Mouse (Mus musculus) T-helper 1 cell (primary cell): ENCODE measurements around the gene P2rx3.

Source experiments
- in situ Hi-C: fragments of 300-600 bp; cut with MboI, MseI; formaldehyde crosslinking; loops from one replicate; pipeline ENCODE4 v1.15.1; 2025; ENCODE audit warnings: high pct_unique_total_duplicates

P2rx3 gene

GRCm38 (mm10) chr2:84999486-85000181 is 37.6 kb downstream of the P2rx3 start:
- in situ Hi-C loops, result loop anchor here (25.0 kb wide), 1 partner anchor 1738 kb away; the partner anchor contains the start of gene Olfr1089

GRCm38 (mm10) chr2:84996376-84996775 is 40.9 kb downstream of the P2rx3 start:
- in situ Hi-C loops, result loop anchor here (25.0 kb wide), 1 partner anchor 1741 kb away; the partner anchor contains the start of gene Olfr1089

GRCm38 (mm10) chr2:84987930-84988329 is 49.3 kb downstream of the P2rx3 start, which contains the start of gene Prg3:
TSS of gene Prg3 (plus strand) at chr2:84988215.
- in situ Hi-C loops, result loop anchor here (25.0 kb wide), 1 partner anchor 1749 kb away; the partner anchor contains the start of gene Olfr1089

GRCm38 (mm10) chr2:84980188-84980587 is 57.1 kb downstream of the P2rx3 start, which contains the start of gene Prg2:
TSS of gene Prg2 (plus strand) at chr2:84980461.
- in situ Hi-C loops, result loop anchor here (25.0 kb wide), 1 partner anchor 1757 kb away; the partner anchor contains the start of gene Olfr1089

- in situ Hi-C loops, result loop anchor here (25.0 kb wide), 1 partner anchor 1762 kb away; the partner anchor contains the start of gene Olfr1089
Measured at GRCm38 (mm10) chr2:84975580-84975979, 61.7 kb downstream of the P2rx3 start.

- in situ Hi-C loops, result no loop called here
Measured at GRCm38 (mm10) chr2:84967318-84967991, 69.8 kb downstream of the P2rx3 start.

GRCm38 (mm10) chr2:84964111-84964801 is 73.0 kb downstream of the P2rx3 start:
- in situ Hi-C loops, result no loop called here

- in situ Hi-C loops, result no loop called here
Measured at GRCm38 (mm10) chr2:84962906-84963507, 74.3 kb downstream of the P2rx3 start.

GRCm38 (mm10) chr2:84961901-84962300 is 75.4 kb downstream of the P2rx3 start:
- in situ Hi-C loops, result no loop called here

GRCm38 (mm10) chr2:84961300-84961699 is 76.0 kb downstream of the P2rx3 start:
- in situ Hi-C loops, result no loop called here

- in situ Hi-C loops, result no loop called here
Measured at GRCm38 (mm10) chr2:84958588-84959264, 78.5 kb downstream of the P2rx3 start.

- in situ Hi-C loops, result no loop called here
Measured at GRCm38 (mm10) chr2:84956274-84956673, 81.0 kb downstream of the P2rx3 start.

GRCm38 (mm10) chr2:84955435-84955834 is 81.8 kb downstream of the P2rx3 start:
- in situ Hi-C loops, result no loop called here

- in situ Hi-C loops, result no loop called here
Measured at GRCm38 (mm10) chr2:84952693-84953092, 84.6 kb downstream of the P2rx3 start.

- in situ Hi-C loops, result no loop called here
Measured at GRCm38 (mm10) chr2:84952251-84952650, 85.0 kb downstream of the P2rx3 start.

- in situ Hi-C loops, result no loop called here
Measured at GRCm38 (mm10) chr2:84951027-84951426, 86.2 kb downstream of the P2rx3 start.

- in situ Hi-C loops, result loop anchor here (10.0 kb wide), 1 partner anchor 804 kb away; no protein-coding TSS in a partner anchor
Measured at GRCm38 (mm10) chr2:84948721-84949120, 88.5 kb downstream of the P2rx3 start.
